In genomic region chr13:23437908-23438307, GRCm38 (mm10) we compare ENCODE assay signal across 8 mouse cellular contexts. TPM values are rescaled to one million over a fixed set of nuclear protein-coding genes. Genes with fewer than 3 reads are reported as not detected.
DNase-seq lines count a peak whose midpoint lies in the region; ATAC-seq lines count a peak whose summit lies in the region.

No protein-coding gene starts in this region.

- peak overlapping the region; percentile 70 for H3K4me3 ChIP-seq in intestine, embryonic 14.5 days (ENCODE audit: low read depth, low read length)

- peak overlapping the region; percentile 76; the same call in 1 of the 2 replicates for H3K27ac ChIP-seq in intestine, embryonic 14.5 days (ENCODE audit: low read depth)

- H3K9me3 ChIP-seq in intestine, embryonic 14.5 days (ENCODE audit: control insufficient read depth, low read length), result no peaks in the 10 kb centered on the region

- intact Hi-C loops in left cerebral cortex, postnatal 14 days (cut with DNase I), result loop anchor here (2.0 to 10.0 kb wide), 2 partner anchors 79 to 1413 kb away; no protein-coding TSS in a partner anchor

- peak overlapping the region; percentile 58 for H3K9ac ChIP-seq in intestine, embryonic 14.5 days (ENCODE audit: low read length)

- peak overlapping the region; percentile 68 for H3K4me2 ChIP-seq in intestine, embryonic 14.5 days (ENCODE audit: low read length)

- no peaks in the 10 kb centered on the region for H3K36me3 ChIP-seq in intestine, embryonic 14.5 days (ENCODE audit: control insufficient read depth, insufficient read depth, low read length)

- under 1% methylated on average over 17 of the region's 17 CpGs for WGBS in intestine, embryonic 14.5 days

- DNase-seq in embryo, embryonic 10 days (ENCODE audit: low spot score), result peak; percentile 90
- peak; percentile 71 for DNase-seq in gastrocnemius, postnatal 25 days
- peak; percentile 96 for DNase-seq in intestine, embryonic 14.5 days (ENCODE audit: low spot score)
- DNase-seq in left cerebral cortex, postnatal 14 days (ENCODE audit: low spot score in 2 of 2), result peak; percentile 86 to 96
- DNase-seq in right cerebral cortex, postnatal 25 days, result peak; percentile 85
- peak; percentile 69 to 84 for DNase-seq in urinary bladder, postnatal 4 days (ENCODE audit: low spot score in 2 of 2)

- ATAC-seq in activated CD4-positive, CD25-positive, alpha-beta regulatory T cell, adult 4 months, result peak; percentile 78
- ATAC-seq in intestine, embryonic 14.5 days (replicated peaks; ENCODE audit: low FRiP score, low TSS enrichment, low read depth), result peak; percentile 86
- ATAC-seq in megakaryocyte progenitor cell, adult 5-6 weeks (replicated peaks; ENCODE audit: poor library complexity), result peak; percentile 60

- no peaks in the 10 kb centered on the region for H3K27me3 ChIP-seq in intestine, embryonic 14.5 days (replicated peaks; ENCODE audit: control insufficient read depth, insufficient read depth, low read length)

- peaks cover 15% of the 10 kb centered on the region; the same call in 1 of the 2 replicates for H3K4me1 ChIP-seq in intestine, embryonic 14.5 days (replicated peaks; ENCODE audit: control insufficient read depth, insufficient read depth, low read length)

RNA-seq across cellular contexts. Expression of gene Abt1, which starts 14.2 kb away (rescaled TPM):
- polyA plus RNA-seq in activated CD4-positive, CD25-positive, alpha-beta regulatory T cell, adult 4 months (2017; shearing (Covaris generic)), result 10 to 100 TPM; 10.4 to 11.1 TPM
- total RNA-seq in gastrocnemius, postnatal 25 days (2021), result 1 to 10 TPM; 2.9 to 3.7 TPM
- 11.9 and 13.8 TPM in 2 replicates for polyA plus RNA-seq in intestine, embryonic 14.5 days (2014; fragmentation: Nextera tagmentation; extraction: Ambion mirVana)
- 1 to 10 TPM; 6.9 to 7.1 TPM for total RNA-seq in left cerebral cortex, postnatal 14 days (2021)
- total RNA-seq in megakaryocyte progenitor cell, adult 5-6 weeks (2015), result 7.1 and 7.4 TPM in 2 replicates
- total RNA-seq in megakaryocyte progenitor cell, adult 5-6 weeks (2017), result 9.5 and 11.0 TPM in 2 replicates

RNA-seq across cellular contexts. Expression of gene Btn1a1, which starts 27.8 kb away (rescaled TPM):
- polyA plus RNA-seq in activated CD4-positive, CD25-positive, alpha-beta regulatory T cell, adult 4 months (2017; shearing (Covaris generic)), result not detected
- not detected for total RNA-seq in gastrocnemius, postnatal 25 days (2021)
- 0.05 and 0.11 TPM in 2 replicates for polyA plus RNA-seq in intestine, embryonic 14.5 days (2014; fragmentation: Nextera tagmentation; extraction: Ambion mirVana)
- not detected for total RNA-seq in left cerebral cortex, postnatal 14 days (2021)
- not detected in 2 replicates for total RNA-seq in megakaryocyte progenitor cell, adult 5-6 weeks (2015)
- total RNA-seq in megakaryocyte progenitor cell, adult 5-6 weeks (2017), result not detected in 2 replicates

RNA-seq across cellular contexts. Expression of gene Btn2a2, which starts 50.7 kb away (rescaled TPM):
- polyA plus RNA-seq in activated CD4-positive, CD25-positive, alpha-beta regulatory T cell, adult 4 months (2017; shearing (Covaris generic)), result not detected
- total RNA-seq in gastrocnemius, postnatal 25 days (2021), result not detected
- polyA plus RNA-seq in intestine, embryonic 14.5 days (2014; fragmentation: Nextera tagmentation; extraction: Ambion mirVana), result 0.14 and 0.52 TPM in 2 replicates
- total RNA-seq in left cerebral cortex, postnatal 14 days (2021), result 1 to 10 TPM in 1 of 2 experiments, under 1 TPM in 1; 0.82 to 1.3 TPM
- total RNA-seq in megakaryocyte progenitor cell, adult 5-6 weeks (2015), result not detected in 2 replicates
- 0.17 TPM in 1 of 2 replicates, not detected in the other for total RNA-seq in megakaryocyte progenitor cell, adult 5-6 weeks (2017)

Comparison
In these comparisons a context has a peak if more than half of its experiments do, and no peak if none do; other contexts are left out.
1. Peak in every context shown above with its lines: DNase-seq, ATAC-seq, H3K4me3 ChIP-seq and H3K27ac ChIP-seq.